Mouse (Mus musculus): ENCODE data around the gene Gfer. TPM values are rescaled to one million over a fixed set of nuclear protein-coding genes. Genes with fewer than 3 reads are reported as not detected.

Gfer gene
- total and polyA plus RNA-seq, 3 experiments, result 15.7 to 149 (median 34.1) TPM

DNA sequence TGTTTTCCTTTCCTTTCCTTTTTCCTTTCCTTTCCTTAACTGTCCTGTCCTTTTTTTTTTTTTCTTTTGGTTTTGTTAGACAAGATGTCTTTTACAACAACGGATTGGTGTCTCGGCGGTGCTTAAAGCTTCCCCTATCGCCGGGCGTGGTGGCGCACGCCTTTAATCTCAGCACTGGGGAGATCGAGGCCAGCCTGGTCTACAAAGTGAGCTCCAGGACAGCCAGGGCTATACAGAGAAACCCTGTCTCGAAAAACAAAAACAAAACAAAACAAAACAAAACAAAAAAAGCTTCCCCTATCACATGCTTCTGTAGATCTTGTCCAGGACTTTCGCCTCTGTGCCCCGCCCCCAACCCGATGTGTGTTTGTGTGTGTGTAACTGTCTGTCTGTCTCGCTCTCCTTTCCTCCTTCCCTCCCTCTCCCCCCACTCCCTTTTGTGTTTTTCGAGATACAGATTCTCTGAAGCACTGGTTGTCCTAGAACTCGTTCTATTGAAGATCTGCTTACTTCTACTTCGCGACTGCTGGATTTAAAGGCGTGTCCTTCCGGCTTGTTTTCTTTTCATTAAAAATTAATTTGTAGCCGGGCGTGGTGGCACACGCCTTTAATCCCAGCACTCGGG lies 12.0 kb upstream of the Gfer start:
- peaks cover 30% of the 10 kb centered on the region for H3K4me1 ChIP-seq (ENCODE audit: insufficient read depth, low read depth, low read length)
- no peak for ATAC-seq (ENCODE audit: extremely low read depth, insufficient number of reproducible peaks, low FRiP score, poor library complexity, severe bottlenecking)

GRCm38 (mm10) chr17:24706982-24707800 lies 11.2 kb upstream of the Gfer start, which contains the start of gene Tbl3:
Gene Tbl3, minus strand, starts transcription at chr17:24707660.
- Histone ChIP-seq H3K27me3 (ENCODE audit: insufficient read depth, low read length) (no peaks in the 10 kb centered on the region), H3K4me1 (ENCODE audit: insufficient read depth, low read depth, low read length) (peaks cover 31% of the 10 kb centered on the region), H3K9me3 (replicated peaks) (no peaks in the 10 kb centered on the region), H3K4me3 (ENCODE audit: low read depth, low read length) (peak within 1 kb of the TSS; percentile 75), H3K36me3 (replicated peaks) (peaks cover 42% of the 10 kb centered on the region)
- TF ChIP-seq POLR2AphosphoS5 (IDR thresholded peaks at IDR 0.05; ENCODE audit: insufficient replicate concordance, low read depth, low read length) (no peak), GATA1 (IDR thresholded peaks at IDR 0.05; ENCODE audit: borderline replicate concordance, low read length) (no peak), TAL1 (conservative IDR thresholded peaks at IDR 0.05; ENCODE audit: low read depth, low read length) (no peak), CTCF (IDR thresholded peaks at IDR 0.05; ENCODE audit: low read depth, low read length) (no peak), GATA2 (IDR thresholded peaks at IDR 0.05; ENCODE audit: borderline replicate concordance, low read depth, low read length) (no peak)
- ATAC-seq (ENCODE audit: extremely low read depth, insufficient number of reproducible peaks, low FRiP score, poor library complexity, severe bottlenecking) (peak; percentile 68), DNase-seq (ENCODE audit: low spot score) (peak; percentile 92)

More for the DNA sequence above, 12.0 kb upstream of the Gfer start:
- DNase-seq (ENCODE audit: low spot score), result no peak
- Histone ChIP-seq H3K36me3 (replicated peaks) (peaks cover 34% of the 10 kb centered on the region), H3K9me3 (replicated peaks) (no peaks in the 10 kb centered on the region), H3K4me3 (ENCODE audit: low read depth, low read length) (peak overlapping the region; percentile 75), H3K27me3 (ENCODE audit: insufficient read depth, low read length) (no peaks in the 10 kb centered on the region)
- TF ChIP-seq POLR2AphosphoS5 (IDR thresholded peaks at IDR 0.05; ENCODE audit: insufficient replicate concordance, low read depth, low read length) (no peak), GATA2 (IDR thresholded peaks at IDR 0.05; ENCODE audit: borderline replicate concordance, low read depth, low read length) (no peak), CTCF (IDR thresholded peaks at IDR 0.05; ENCODE audit: low read depth, low read length) (no peak), TAL1 (conservative IDR thresholded peaks at IDR 0.05; ENCODE audit: low read depth, low read length) (no peak), GATA1 (IDR thresholded peaks at IDR 0.05; ENCODE audit: borderline replicate concordance, low read length) (no peak)

GRCm38 (mm10) chr17:24705821-24706220 lies 9.9 kb upstream of the Gfer start:
- DNase-seq (ENCODE audit: low spot score) (no peak), ATAC-seq (ENCODE audit: extremely low read depth, insufficient number of reproducible peaks, low FRiP score, poor library complexity, severe bottlenecking) (no peak)
- Histone ChIP-seq H3K36me3 (replicated peaks) (peaks cover 55% of the 10 kb centered on the region), H3K9me3 (replicated peaks) (no peaks in the 10 kb centered on the region), H3K27me3 (ENCODE audit: insufficient read depth, low read length) (no peaks in the 10 kb centered on the region), H3K4me1 (ENCODE audit: insufficient read depth, low read depth, low read length) (peaks cover 31% of the 10 kb centered on the region), H3K4me3 (ENCODE audit: low read depth, low read length) (peak overlapping the region; percentile 75; the same call in 1 of the 2 replicates)
- TF ChIP-seq CTCF (IDR thresholded peaks at IDR 0.05; ENCODE audit: low read depth, low read length) (no peak), POLR2AphosphoS5 (IDR thresholded peaks at IDR 0.05; ENCODE audit: insufficient replicate concordance, low read depth, low read length) (no peak), TAL1 (conservative IDR thresholded peaks at IDR 0.05; ENCODE audit: low read depth, low read length) (no peak), GATA1 (IDR thresholded peaks at IDR 0.05; ENCODE audit: borderline replicate concordance, low read length) (no peak), GATA2 (IDR thresholded peaks at IDR 0.05; ENCODE audit: borderline replicate concordance, low read depth, low read length) (no peak)

DNA sequence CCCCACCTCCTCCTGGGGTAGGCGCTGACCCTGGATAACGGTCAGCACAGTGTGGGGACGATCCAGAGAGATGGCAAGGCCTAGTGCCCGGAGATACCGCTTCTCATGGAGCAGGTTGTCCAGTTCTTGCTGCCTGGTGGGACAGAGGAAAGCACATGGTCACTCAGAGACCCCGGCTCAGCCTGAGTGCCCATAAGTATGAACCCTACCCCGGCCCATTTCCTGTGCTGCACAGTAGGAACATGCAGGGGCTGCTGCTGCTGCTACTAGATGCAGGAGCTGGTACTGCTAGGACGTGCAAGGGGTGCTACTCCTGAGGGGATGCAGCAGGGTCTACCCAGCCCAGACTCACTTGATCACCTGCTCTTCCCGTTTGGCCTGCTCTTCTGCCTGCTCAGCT lies 5.3 kb upstream of the Gfer start:
- Histone ChIP-seq H3K4me1 (ENCODE audit: insufficient read depth, low read depth, low read length) (peaks cover 41% of the 10 kb centered on the region), H3K36me3 (replicated peaks) (peaks cover 80% of the 10 kb centered on the region), H3K9me3 (replicated peaks) (no peaks in the 10 kb centered on the region), H3K4me3 (ENCODE audit: low read depth, low read length) (no peak overlapping the region), H3K27me3 (ENCODE audit: insufficient read depth, low read length) (no peaks in the 10 kb centered on the region; the same call in 1 of the 2 replicates)
- DNase-seq (ENCODE audit: low spot score) (no peak), ATAC-seq (ENCODE audit: extremely low read depth, insufficient number of reproducible peaks, low FRiP score, poor library complexity, severe bottlenecking) (no peak)
- TF ChIP-seq POLR2AphosphoS5 (IDR thresholded peaks at IDR 0.05; ENCODE audit: insufficient replicate concordance, low read depth, low read length) (no peak), TAL1 (conservative IDR thresholded peaks at IDR 0.05; ENCODE audit: low read depth, low read length) (no peak), CTCF (IDR thresholded peaks at IDR 0.05; ENCODE audit: low read depth, low read length) (no peak), GATA2 (IDR thresholded peaks at IDR 0.05; ENCODE audit: borderline replicate concordance, low read depth, low read length) (no peak), GATA1 (IDR thresholded peaks at IDR 0.05; ENCODE audit: borderline replicate concordance, low read length) (no peak)

DNA sequence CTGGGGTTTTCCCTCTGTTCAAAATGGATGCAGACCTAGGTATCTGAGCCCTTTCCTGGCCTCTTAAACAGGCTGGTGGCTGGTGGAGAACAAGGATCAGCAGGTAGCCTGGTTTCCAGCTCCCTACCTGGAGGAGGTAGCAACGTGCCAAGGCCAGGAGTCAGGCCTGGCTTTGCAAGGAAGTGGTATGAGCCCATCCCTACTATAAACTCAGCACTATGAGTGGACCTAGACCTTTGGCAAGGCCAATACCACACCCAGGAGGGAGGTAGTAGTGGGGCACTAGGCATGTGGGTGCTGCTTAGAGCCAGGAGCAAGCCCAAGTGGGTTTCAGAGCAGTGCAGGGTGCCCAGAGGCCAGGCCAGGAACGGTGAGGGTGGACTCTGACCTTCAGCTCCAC lies 3.5 kb upstream of the Gfer start:
- Histone ChIP-seq H3K9me3 (replicated peaks) (no peaks in the 10 kb centered on the region), H3K4me3 (ENCODE audit: low read depth, low read length) (no peak overlapping the region), H3K4me1 (ENCODE audit: insufficient read depth, low read depth, low read length) (peaks cover 36% of the 10 kb centered on the region), H3K27me3 (ENCODE audit: insufficient read depth, low read length) (no peaks in the 10 kb centered on the region; the same call in 1 of the 2 replicates), H3K36me3 (replicated peaks) (peaks cover 66% of the 10 kb centered on the region)
- TF ChIP-seq CTCF (IDR thresholded peaks at IDR 0.05; ENCODE audit: low read depth, low read length), result no peak
- TF ChIP-seq GATA1 (IDR thresholded peaks at IDR 0.05; ENCODE audit: borderline replicate concordance, low read length), result no peak
- TF ChIP-seq GATA2 (IDR thresholded peaks at IDR 0.05; ENCODE audit: borderline replicate concordance, low read depth, low read length), result no peak
- no peak for TF ChIP-seq TAL1 (conservative IDR thresholded peaks at IDR 0.05; ENCODE audit: low read depth, low read length)
- no peak for DNase-seq (ENCODE audit: low spot score)
- no peak for ATAC-seq (ENCODE audit: extremely low read depth, insufficient number of reproducible peaks, low FRiP score, poor library complexity, severe bottlenecking)

DNA sequence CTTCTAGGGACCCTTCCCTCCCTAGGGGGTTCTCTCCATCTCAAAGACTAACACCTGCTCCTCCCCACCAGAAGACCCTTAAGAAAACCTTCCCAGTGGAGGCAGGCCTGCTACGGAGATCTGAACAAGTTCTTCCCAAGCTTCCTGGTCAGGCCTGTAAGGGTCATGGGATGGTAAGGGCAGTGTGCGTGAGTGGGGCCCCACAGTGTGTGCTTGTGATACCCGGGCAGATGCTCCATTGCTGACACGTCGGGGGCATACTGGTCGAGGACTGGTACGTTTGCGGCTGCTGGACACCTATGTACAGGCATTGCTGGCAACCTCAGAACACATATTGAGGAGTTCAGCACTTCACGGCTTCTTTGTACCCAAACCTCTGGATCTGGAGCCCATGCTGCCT lies 2.8 kb upstream of the Gfer start:
- DNase-seq (ENCODE audit: low spot score) (no peak), ATAC-seq (ENCODE audit: extremely low read depth, insufficient number of reproducible peaks, low FRiP score, poor library complexity, severe bottlenecking) (no peak)
- H3K4me1 ChIP-seq (ENCODE audit: insufficient read depth, low read depth, low read length), result peaks cover 36% of the 10 kb centered on the region
- no peaks in the 10 kb centered on the region; the same call in 1 of the 2 replicates for H3K27me3 ChIP-seq (ENCODE audit: insufficient read depth, low read length)
- H3K9me3 ChIP-seq (replicated peaks), result no peaks in the 10 kb centered on the region
- H3K4me3 ChIP-seq (ENCODE audit: low read depth, low read length), result no peak overlapping the region
- TF ChIP-seq GATA2 (IDR thresholded peaks at IDR 0.05; ENCODE audit: borderline replicate concordance, low read depth, low read length) (no peak), CTCF (IDR thresholded peaks at IDR 0.05; ENCODE audit: low read depth, low read length) (no peak), GATA1 (IDR thresholded peaks at IDR 0.05; ENCODE audit: borderline replicate concordance, low read length) (no peak), POLR2AphosphoS5 (IDR thresholded peaks at IDR 0.05; ENCODE audit: insufficient replicate concordance, low read depth, low read length) (no peak), TAL1 (conservative IDR thresholded peaks at IDR 0.05; ENCODE audit: low read depth, low read length) (no peak)
- peaks cover 64% of the 10 kb centered on the region for H3K36me3 ChIP-seq (replicated peaks)
